Mouse (Mus musculus) megakaryocyte, embryonic 14.5 days (primary cell): ENCODE measurements at regions not wholly inside any gene's neighbourhood (a gene's known extent, or its start where the extent isn't known, plus 50 kb on each side); places are given as distances from the start of the nearest gene placed in this dataset.

Source experiments
- H3K27me3 ChIP-seq: replicated peaks from 2 replicates; pipeline ENCODE3; 2012; ENCODE audit warnings: inconsistent platforms
- H3K36me3 ChIP-seq: replicated peaks from 2 replicates; pipeline ENCODE3; 2012; ENCODE audit warnings: low read length, inconsistent platforms, mixed read lengths
- H3K4me1 ChIP-seq: 2 replicates; pipeline ENCODE4 v1.6.1; 2012; ENCODE audit warnings: inconsistent platforms
- H3K4me3 ChIP-seq: replicated peaks from 2 replicates; pipeline ENCODE3; 2012; ENCODE audit warnings: moderate library complexity, mild to moderate bottlenecking, inconsistent platforms
- H3K9me3 ChIP-seq: 2 replicates; pipeline ENCODE4 v1.6.1; 2012; ENCODE audit warnings: inconsistent platforms
- FLI1 ChIP-seq: IDR thresholded peaks from 2 replicates; pipeline ENCODE4 v1.6.1; 2012; ENCODE audit warnings: low read length, inconsistent platforms, mixed read lengths
- GATA1 ChIP-seq: IDR thresholded peaks from 3 replicates; pipeline ENCODE4 v1.6.1; 2012; ENCODE audit warnings: mixed read lengths, low read length, inconsistent platforms, borderline replicate concordance

GRCm38 (mm10) chr13:52096506-52096905, 250.0 kb downstream of the Gadd45g start:
- peaks cover 12% of the 10 kb centered on the region for H3K9me3 ChIP-seq
- peaks cover 25% of the 10 kb centered on the region for H3K27me3 ChIP-seq
- no peak for TF ChIP-seq FLI1
- no peak for TF ChIP-seq GATA1
- no peak overlapping the region for H3K4me3 ChIP-seq
- peaks cover 45% of the 10 kb centered on the region for H3K4me1 ChIP-seq
- H3K36me3 ChIP-seq = no peaks in the 10 kb centered on the region

- no peak for TF ChIP-seq GATA1
- TF ChIP-seq FLI1 = no peak
- H3K4me3 ChIP-seq = peak overlapping the region; percentile 44
- peaks cover 68% of the 10 kb centered on the region for H3K27me3 ChIP-seq
- H3K9me3 ChIP-seq = peaks cover 9% of the 10 kb centered on the region
- no peaks in the 10 kb centered on the region for H3K36me3 ChIP-seq
- H3K4me1 ChIP-seq = peaks cover 45% of the 10 kb centered on the region
Observed at GRCm38 (mm10) chr13:52105989-52106642, 259.6 kb downstream of the Gadd45g start.

- Histone ChIP-seq H3K27me3 (peaks cover 72% of the 10 kb centered on the region), H3K4me1 (peaks cover 48% of the 10 kb centered on the region), H3K4me3 (no peak overlapping the region), H3K36me3 (no peaks in the 10 kb centered on the region), H3K9me3 (peaks cover 9% of the 10 kb centered on the region)
- TF ChIP-seq FLI1 (no peak), GATA1 (no peak)
Observed at GRCm38 (mm10) chr13:52108349-52108921, 262.0 kb downstream of the Gadd45g start.

GRCm38 (mm10) chr13:52109039-52109759, 262.7 kb downstream of the Gadd45g start:
- H3K36me3 ChIP-seq = no peaks in the 10 kb centered on the region
- peaks cover 67% of the 10 kb centered on the region for H3K27me3 ChIP-seq
- peaks cover 44% of the 10 kb centered on the region for H3K4me1 ChIP-seq
- H3K9me3 ChIP-seq = peaks cover 8% of the 10 kb centered on the region
- no peak overlapping the region for H3K4me3 ChIP-seq
- TF ChIP-seq GATA1 = no peak
- TF ChIP-seq FLI1 = no peak

- H3K4me1 ChIP-seq = peaks cover 45% of the 10 kb centered on the region
- peaks cover 62% of the 10 kb centered on the region for H3K27me3 ChIP-seq
- H3K36me3 ChIP-seq = no peaks in the 10 kb centered on the region
- TF ChIP-seq FLI1 (no peak), GATA1 (no peak)
- H3K4me3 ChIP-seq = no peak overlapping the region
- H3K9me3 ChIP-seq = peaks cover 14% of the 10 kb centered on the region
Observed at GRCm38 (mm10) chr13:52110750-52111149, 264.3 kb downstream of the Gadd45g start.

- Histone ChIP-seq H3K9me3 (peaks cover 26% of the 10 kb centered on the region), H3K4me3 (no peak overlapping the region), H3K27me3 (peaks cover 66% of the 10 kb centered on the region), H3K4me1 (peaks cover 38% of the 10 kb centered on the region), H3K36me3 (no peaks in the 10 kb centered on the region)
- TF ChIP-seq GATA1 (no peak), FLI1 (no peak)
Observed at GRCm38 (mm10) chr13:52113549-52113948, 267.1 kb downstream of the Gadd45g start.

- H3K4me3 ChIP-seq = no peak overlapping the region
- TF ChIP-seq GATA1 (no peak), FLI1 (no peak)
- H3K4me1 ChIP-seq = peaks cover 44% of the 10 kb centered on the region
- peaks cover 68% of the 10 kb centered on the region for H3K27me3 ChIP-seq
- peaks cover 26% of the 10 kb centered on the region for H3K9me3 ChIP-seq
- H3K36me3 ChIP-seq = no peaks in the 10 kb centered on the region
Observed at GRCm38 (mm10) chr13:52114431-52114830, 268.0 kb downstream of the Gadd45g start.

- Histone ChIP-seq H3K9me3 (peaks cover 26% of the 10 kb centered on the region), H3K36me3 (no peaks in the 10 kb centered on the region), H3K4me1 (peaks cover 48% of the 10 kb centered on the region), H3K4me3 (peak overlapping the region; percentile 5), H3K27me3 (peaks cover 73% of the 10 kb centered on the region)
- no peak for TF ChIP-seq FLI1
- TF ChIP-seq GATA1 = no peak
Observed at GRCm38 (mm10) chr13:52114962-52115361, 268.5 kb downstream of the Gadd45g start.

- no peak overlapping the region for H3K4me3 ChIP-seq
- H3K9me3 ChIP-seq = peaks cover 26% of the 10 kb centered on the region
- peaks cover 39% of the 10 kb centered on the region for H3K4me1 ChIP-seq
- no peaks in the 10 kb centered on the region for H3K36me3 ChIP-seq
- TF ChIP-seq FLI1 (no peak), GATA1 (no peak)
- H3K27me3 ChIP-seq = peaks cover 77% of the 10 kb centered on the region
Observed at GRCm38 (mm10) chr13:52116241-52116640, 269.8 kb downstream of the Gadd45g start.

GRCm38 (mm10) chr13:52116756-52117155, 270.3 kb downstream of the Gadd45g start:
- Histone ChIP-seq H3K27me3 (peaks cover 77% of the 10 kb centered on the region), H3K9me3 (peaks cover 26% of the 10 kb centered on the region), H3K36me3 (no peaks in the 10 kb centered on the region), H3K4me3 (no peak overlapping the region), H3K4me1 (peaks cover 38% of the 10 kb centered on the region)
- TF ChIP-seq GATA1 = no peak
- no peak for TF ChIP-seq FLI1
